Mouse (Mus musculus): ENCODE data around the gene Hpd. TPM values are rescaled to one million over a fixed set of nuclear protein-coding genes. Genes with fewer than 3 reads are reported as not detected.
"Not testable (repeated sequence)": the region's sequence is repeated elsewhere in the genome, so short reads cannot be mapped to it uniquely, and the experiment has no call there.

Gene Hpd
- polyA plus RNA-seq, 1 experiment from 2014 or later: 9.0 TPM

- WGBS: 83% methylated on average over 7 of the region's 7 CpGs
- H3K4me1 ChIP-seq (ENCODE audit: control insufficient read depth, insufficient read depth, low read length); H3K27me3 ChIP-seq (replicated peaks; ENCODE audit: control insufficient read depth, insufficient read depth, low read length); H3K4me3 ChIP-seq (ENCODE audit: low read length); H3K9ac ChIP-seq (ENCODE audit: low read depth, low read length); H3K36me3 ChIP-seq (ENCODE audit: control insufficient read depth, insufficient read depth, low read length); H3K9me3 ChIP-seq (ENCODE audit: control insufficient read depth, low read length); H3K27ac ChIP-seq (ENCODE audit: low read length); ATAC-seq; H3K4me2 ChIP-seq (ENCODE audit: low read depth, low read length): not testable (repeated sequence)
Measured at GRCm38 (mm10) chr5:123203591-123203990, 21.1 kb upstream of the Hpd start.

- H3K27ac ChIP-seq (ENCODE audit: low read length); H3K4me1 ChIP-seq (ENCODE audit: control insufficient read depth, insufficient read depth, low read length); H3K27me3 ChIP-seq (replicated peaks; ENCODE audit: control insufficient read depth, insufficient read depth, low read length); H3K9ac ChIP-seq (ENCODE audit: low read depth, low read length); H3K9me3 ChIP-seq (ENCODE audit: control insufficient read depth, low read length); ATAC-seq; H3K4me2 ChIP-seq (ENCODE audit: low read depth, low read length); H3K4me3 ChIP-seq (ENCODE audit: low read length); H3K36me3 ChIP-seq (ENCODE audit: control insufficient read depth, insufficient read depth, low read length): not testable (repeated sequence)
- WGBS: 56% methylated on average over 3 of the region's 4 CpGs
Measured at GRCm38 (mm10) chr5:123202771-123203170, 20.2 kb upstream of the Hpd start.

- H3K4me1 ChIP-seq (ENCODE audit: control insufficient read depth, insufficient read depth, low read length): no peaks in the 10 kb centered on the region
- H3K36me3 ChIP-seq (ENCODE audit: control insufficient read depth, insufficient read depth, low read length): no peaks in the 10 kb centered on the region
- H3K27me3 ChIP-seq (replicated peaks; ENCODE audit: control insufficient read depth, insufficient read depth, low read length): no peaks in the 10 kb centered on the region
- no peak overlapping the region for H3K4me2 ChIP-seq (ENCODE audit: low read depth, low read length)
- no peak overlapping the region for H3K27ac ChIP-seq (ENCODE audit: low read length)
- ATAC-seq: no peak
- 80% methylated on average over 5 of the region's 5 CpGs for WGBS
- H3K9me3 ChIP-seq (ENCODE audit: control insufficient read depth, low read length): no peaks in the 10 kb centered on the region
- no peak overlapping the region for H3K9ac ChIP-seq (ENCODE audit: low read depth, low read length)
- H3K4me3 ChIP-seq (ENCODE audit: low read length): no peak overlapping the region
Measured at GRCm38 (mm10) chr5:123201987-123202386, 19.5 kb upstream of the Hpd start.

- Histone ChIP-seq H3K27me3 (replicated peaks; ENCODE audit: control insufficient read depth, insufficient read depth, low read length) (no peaks in the 10 kb centered on the region), H3K4me1 (ENCODE audit: control insufficient read depth, insufficient read depth, low read length) (no peaks in the 10 kb centered on the region), H3K4me3 (ENCODE audit: low read length) (no peak overlapping the region), H3K9me3 (ENCODE audit: control insufficient read depth, low read length) (no peaks in the 10 kb centered on the region), H3K36me3 (ENCODE audit: control insufficient read depth, insufficient read depth, low read length) (no peaks in the 10 kb centered on the region), H3K27ac (ENCODE audit: low read length) (no peak overlapping the region), H3K9ac (ENCODE audit: low read depth, low read length) (no peak overlapping the region), H3K4me2 (ENCODE audit: low read depth, low read length) (no peak overlapping the region)
- no peak for ATAC-seq
- 60% methylated on average over 7 of the region's 7 CpGs for WGBS
Measured at GRCm38 (mm10) chr5:123201523-123201892, 19.0 kb upstream of the Hpd start.

- H3K27me3 ChIP-seq (replicated peaks; ENCODE audit: control insufficient read depth, insufficient read depth, low read length); H3K9ac ChIP-seq (ENCODE audit: low read depth, low read length); H3K9me3 ChIP-seq (ENCODE audit: control insufficient read depth, low read length); H3K4me2 ChIP-seq (ENCODE audit: low read depth, low read length); H3K4me3 ChIP-seq (ENCODE audit: low read length); H3K36me3 ChIP-seq (ENCODE audit: control insufficient read depth, insufficient read depth, low read length); H3K27ac ChIP-seq (ENCODE audit: low read length); H3K4me1 ChIP-seq (ENCODE audit: control insufficient read depth, insufficient read depth, low read length); ATAC-seq: not testable (repeated sequence)
- 92% methylated on average over 5 of the region's 7 CpGs for WGBS
Measured at GRCm38 (mm10) chr5:123200816-123201522, 18.4 kb upstream of the Hpd start.

- no peak overlapping the region for H3K27ac ChIP-seq (ENCODE audit: low read length)
- no peak overlapping the region for H3K4me3 ChIP-seq (ENCODE audit: low read length)
- H3K4me2 ChIP-seq (ENCODE audit: low read depth, low read length): no peak overlapping the region
- no peaks in the 10 kb centered on the region for H3K36me3 ChIP-seq (ENCODE audit: control insufficient read depth, insufficient read depth, low read length)
- no peak overlapping the region for H3K9ac ChIP-seq (ENCODE audit: low read depth, low read length)
- no peaks in the 10 kb centered on the region for H3K27me3 ChIP-seq (replicated peaks; ENCODE audit: control insufficient read depth, insufficient read depth, low read length)
- no peak for ATAC-seq
- WGBS: 86% methylated on average over 4 of the region's 4 CpGs
- no peaks in the 10 kb centered on the region for H3K4me1 ChIP-seq (ENCODE audit: control insufficient read depth, insufficient read depth, low read length)
- no peaks in the 10 kb centered on the region for H3K9me3 ChIP-seq (ENCODE audit: control insufficient read depth, low read length)
Measured at GRCm38 (mm10) chr5:123198523-123198922, 16.0 kb upstream of the Hpd start.

- Histone ChIP-seq H3K27ac (ENCODE audit: low read length) (no peak overlapping the region), H3K27me3 (replicated peaks; ENCODE audit: control insufficient read depth, insufficient read depth, low read length) (no peaks in the 10 kb centered on the region), H3K4me1 (ENCODE audit: control insufficient read depth, insufficient read depth, low read length) (no peaks in the 10 kb centered on the region), H3K4me3 (ENCODE audit: low read length) (no peak overlapping the region), H3K36me3 (ENCODE audit: control insufficient read depth, insufficient read depth, low read length) (no peaks in the 10 kb centered on the region), H3K9me3 (ENCODE audit: control insufficient read depth, low read length) (no peaks in the 10 kb centered on the region), H3K9ac (ENCODE audit: low read depth, low read length) (no peak overlapping the region), H3K4me2 (ENCODE audit: low read depth, low read length) (no peak overlapping the region)
- ATAC-seq: no peak
- 56% methylated on average over 4 of the region's 4 CpGs for WGBS
Measured at GRCm38 (mm10) chr5:123196746-123197145, 14.2 kb upstream of the Hpd start.

GRCm38 (mm10) chr5:123195500-123196000, 13.0 kb upstream of the Hpd start:
- H3K4me2 ChIP-seq (ENCODE audit: low read depth, low read length): no peak overlapping the region
- WGBS: 90% methylated on average over 16 of the region's 16 CpGs
- no peaks in the 10 kb centered on the region for H3K36me3 ChIP-seq (ENCODE audit: control insufficient read depth, insufficient read depth, low read length)
- H3K9me3 ChIP-seq (ENCODE audit: control insufficient read depth, low read length): no peaks in the 10 kb centered on the region
- H3K27me3 ChIP-seq (replicated peaks; ENCODE audit: control insufficient read depth, insufficient read depth, low read length): no peaks in the 10 kb centered on the region
- no peak overlapping the region for H3K4me3 ChIP-seq (ENCODE audit: low read length)
- no peak overlapping the region for H3K27ac ChIP-seq (ENCODE audit: low read length)
- H3K4me1 ChIP-seq (ENCODE audit: control insufficient read depth, insufficient read depth, low read length): no peaks in the 10 kb centered on the region
- no peak overlapping the region for H3K9ac ChIP-seq (ENCODE audit: low read depth, low read length)
- ATAC-seq: no peak

GRCm38 (mm10) chr5:123194856-123195255, 12.3 kb upstream of the Hpd start:
- ATAC-seq: no peak
- Histone ChIP-seq H3K27ac (ENCODE audit: low read length) (no peak overlapping the region), H3K9me3 (ENCODE audit: control insufficient read depth, low read length) (no peaks in the 10 kb centered on the region), H3K4me2 (ENCODE audit: low read depth, low read length) (no peak overlapping the region), H3K4me1 (ENCODE audit: control insufficient read depth, insufficient read depth, low read length) (no peaks in the 10 kb centered on the region), H3K27me3 (replicated peaks; ENCODE audit: control insufficient read depth, insufficient read depth, low read length) (no peaks in the 10 kb centered on the region), H3K36me3 (ENCODE audit: control insufficient read depth, insufficient read depth, low read length) (no peaks in the 10 kb centered on the region), H3K9ac (ENCODE audit: low read depth, low read length) (no peak overlapping the region), H3K4me3 (ENCODE audit: low read length) (no peak overlapping the region)
- 83% methylated on average over 6 of the region's 6 CpGs for WGBS

GRCm38 (mm10) chr5:123193436-123193835, 10.9 kb upstream of the Hpd start:
- Histone ChIP-seq H3K4me1 (ENCODE audit: control insufficient read depth, insufficient read depth, low read length) (no peaks in the 10 kb centered on the region), H3K4me3 (ENCODE audit: low read length) (no peak overlapping the region), H3K27me3 (replicated peaks; ENCODE audit: control insufficient read depth, insufficient read depth, low read length) (no peaks in the 10 kb centered on the region), H3K27ac (ENCODE audit: low read length) (no peak overlapping the region), H3K9ac (ENCODE audit: low read depth, low read length) (no peak overlapping the region), H3K9me3 (ENCODE audit: control insufficient read depth, low read length) (no peaks in the 10 kb centered on the region), H3K4me2 (ENCODE audit: low read depth, low read length) (no peak overlapping the region), H3K36me3 (ENCODE audit: control insufficient read depth, insufficient read depth, low read length) (no peaks in the 10 kb centered on the region)
- ATAC-seq: peak; percentile 69
- 76% methylated on average over 5 of the region's 5 CpGs for WGBS

Data from intestine, embryonic 16.5 days (tissue).